Mouse (Mus musculus) bone marrow, adult 2 months (tissue): ENCODE data around the gene Ifit3b.

Source experiments
- CTCF ChIP-seq: fragments of 200-500 bp; IDR thresholded peaks from 2 replicates; pipeline ENCODE4 v1.5.1; 2011; ENCODE audit warnings: low read length, control low read depth; ENCODE audit not compliant: control insufficient read depth, insufficient read depth
- POLR2A ChIP-seq: fragments of 200-500 bp; IDR thresholded peaks from 2 replicates; pipeline ENCODE4 v1.6.1; 2011; ENCODE audit warnings: low read depth, mild to moderate bottlenecking, control low read depth, low read length, borderline replicate concordance; ENCODE audit not compliant: control insufficient read depth

DNA sequence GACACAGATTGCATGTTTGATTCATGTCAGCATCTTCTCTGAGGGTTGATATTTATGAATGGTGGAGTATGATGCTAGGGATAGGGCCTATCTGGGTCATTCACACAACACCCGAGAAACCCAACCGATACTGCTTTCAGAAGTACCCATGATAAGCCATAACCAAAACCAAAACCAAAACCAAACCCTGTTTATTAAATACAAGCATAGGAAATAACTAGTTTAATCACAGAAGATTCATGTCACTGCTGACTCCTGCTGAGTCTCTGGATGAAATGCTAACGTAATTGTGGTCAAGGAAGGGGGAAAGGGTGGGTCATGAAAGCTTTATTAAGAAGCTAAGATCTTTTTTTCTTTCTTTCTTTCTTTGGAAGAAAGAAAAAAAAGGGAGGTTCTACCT is 42.5 kb downstream of the Ifit3b start:
- TF ChIP-seq CTCF (no peak), POLR2A (no peak)
